In genomic region chr11:72041768-72042607, GRCm38 (mm10) we compare ENCODE assay signal across 8 mouse cellular contexts. TPM values are rescaled to one million over a fixed set of nuclear protein-coding genes. Genes with fewer than 3 reads are reported as not detected.
DNase-seq lines count a peak whose midpoint lies in the region.

Gene Pimreg (plus strand): TSS chr11:72042032.

- intact Hi-C loops in left cerebral cortex, postnatal 25 days (cut with DNase I): no loop called here

- DNase-seq in ZHBTc4 (ENCODE audit: low read depth, low spot score): peak; percentile 93
- peak; percentile 78 to 81 for DNase-seq in cerebellum, postnatal 36 days
- peak; percentile 60 to 62 for DNase-seq in gastrocnemius, adult 8-10 months (ENCODE audit: low spot score in 2 of 2)
- DNase-seq in induced T-regulatory cell, adult 2 months (ENCODE audit: low read depth): peak; percentile 91
- peak; percentile 82 to 87 for DNase-seq in left cerebral cortex, postnatal 25 days (ENCODE audit: low spot score in 2 of 2)
- peak; percentile 94 for DNase-seq in mesoderm, embryonic 11.5 days (ENCODE audit: low read depth, low spot score)
- peak; percentile 75 to 79 for DNase-seq in right cerebral cortex, postnatal 36 days (ENCODE audit: low spot score in 2 of 2)
- peak; percentile 92 for DNase-seq in yolk sac, embryonic 10.5 days (ENCODE audit: low spot score)

RNA-seq across cellular contexts. Expression of gene Pimreg, which starts in this region (rescaled TPM):
- total RNA-seq in gastrocnemius, adult 8-10 months (2022): not detected
- total RNA-seq in left cerebral cortex, postnatal 25 days (2021): under 1 TPM; 0.25 to 0.53 TPM

Comparison
In these comparisons a context has a peak if more than half of its experiments do, and no peak if none do; other contexts are left out.
1. Peak in every context shown above with its lines: DNase-seq.
2. Peak in DNase-seq in gastrocnemius, adult 8-10 months; RNA of the gene not detected or under 1 TPM.
3. Peak in DNase-seq in left cerebral cortex, postnatal 25 days; RNA of the gene not detected or under 1 TPM.